Mouse (Mus musculus) embryonic stem cell, embryonic (primary cell): Measurements from ENCODE around the gene Mgmt.

ENCODE experiments used
- CTCF ChIA-PET, 4 experiments: fragments of 300-600 bp in 2 of 4; fragments of 350-600 bp in 2 of 4; sonication (Branson Sonifier 250); formaldehyde crosslinking; loops; one replicate each; lab custom pipeline; 2022; ENCODE audit warnings: inconsistent platforms in 2 of 4; lab: Charles Lee
- POLR2A ChIA-PET, 4 experiments: fragments of 300-600 bp in 2 of 4; fragments of 350-600 bp in 2 of 4; sonication (Branson Sonifier 250); formaldehyde crosslinking; loops; one replicate each; lab custom pipeline; 2022; ENCODE audit warnings: antibody characterized with exemption in 4 of 4, inconsistent platforms in 1 of 4; lab: Charles Lee

The Mgmt gene

DNA sequence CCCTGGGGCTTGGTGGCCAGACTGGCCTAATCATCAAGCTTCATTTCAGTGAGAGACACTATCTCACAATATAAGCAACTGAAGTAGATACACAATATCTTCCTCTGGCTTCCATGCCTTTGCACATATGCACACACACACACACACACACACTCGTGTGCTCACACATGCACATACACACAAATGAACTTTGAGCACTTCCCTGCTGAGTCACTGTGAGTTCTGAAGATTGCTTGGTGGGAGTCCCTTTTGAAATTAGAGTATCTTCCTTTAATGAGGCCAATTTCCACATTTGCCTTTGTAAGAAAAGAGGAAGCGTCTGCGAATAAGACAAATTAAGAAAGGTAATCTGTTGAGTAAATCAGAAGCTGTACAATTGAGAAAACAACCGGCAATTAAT, 136.4 kb downstream of the Mgmt start:
- CTCF ChIA-PET, result interaction anchor here in 1 of 4 experiments (0.7 kb wide), 1 partner anchor 732 kb away, joined by 4 read pairs; no protein-coding TSS in a partner anchor
- POLR2A ChIA-PET, result interaction anchor here in 1 of 4 experiments (0.6 to 0.7 kb wide), 2 partner anchors 119 to 342 kb away, joined by 3 read pairs; no protein-coding TSS in a partner anchor

DNA sequence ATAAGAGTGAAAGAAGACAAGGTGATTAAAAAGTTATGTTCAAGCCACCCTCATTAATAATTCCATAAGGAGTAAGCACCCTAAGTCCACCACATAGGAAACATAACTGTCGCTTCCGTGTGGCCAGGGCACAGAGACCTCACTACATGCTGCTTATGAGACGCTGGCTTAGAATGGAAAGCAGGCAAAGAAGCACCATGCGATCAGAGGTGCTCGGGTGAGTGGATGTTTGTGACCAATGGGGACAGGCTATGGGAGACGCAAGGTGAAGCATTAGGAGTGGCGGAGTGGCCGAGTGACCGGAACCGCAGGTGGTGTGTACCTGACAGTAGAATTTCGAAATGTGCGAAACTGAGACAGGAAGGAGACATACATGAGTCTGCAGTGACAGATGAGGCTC, 138.8 kb downstream of the Mgmt start:
- ChIA-PET CTCF (no interaction called here), POLR2A (interaction anchor here in 1 of 4 experiments (0.7 kb wide), 1 partner anchor 105 kb away, joined by 4 read pairs; no protein-coding TSS in a partner anchor)

DNA sequence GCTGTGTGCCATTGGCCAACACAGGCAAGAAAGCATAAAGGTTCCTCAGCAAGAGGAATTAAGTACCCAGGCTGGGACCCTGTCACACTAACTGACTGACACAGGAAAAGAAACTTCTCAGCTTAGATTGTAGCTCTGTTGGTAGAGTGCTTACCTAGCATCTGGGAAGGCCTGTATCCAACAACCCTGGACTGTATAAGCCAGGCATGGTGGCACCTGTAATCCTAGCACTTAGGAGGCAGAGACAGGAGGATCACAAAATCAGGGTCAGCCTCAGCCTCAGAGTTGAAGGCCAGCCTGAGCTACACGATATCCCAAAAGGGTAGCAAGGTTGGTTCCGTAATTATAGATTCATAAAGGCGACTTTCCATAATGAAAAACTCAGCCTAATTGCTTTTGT, 140.6 kb downstream of the Mgmt start:
- ChIA-PET CTCF (no interaction called here), POLR2A (interaction anchor here in 2 of 4 experiments (0.7 to 1.3 kb wide), 4 partner anchors 8 to 31 kb away, joined by 3 to 8 read pairs (median 4); no protein-coding TSS in a partner anchor)

DNA sequence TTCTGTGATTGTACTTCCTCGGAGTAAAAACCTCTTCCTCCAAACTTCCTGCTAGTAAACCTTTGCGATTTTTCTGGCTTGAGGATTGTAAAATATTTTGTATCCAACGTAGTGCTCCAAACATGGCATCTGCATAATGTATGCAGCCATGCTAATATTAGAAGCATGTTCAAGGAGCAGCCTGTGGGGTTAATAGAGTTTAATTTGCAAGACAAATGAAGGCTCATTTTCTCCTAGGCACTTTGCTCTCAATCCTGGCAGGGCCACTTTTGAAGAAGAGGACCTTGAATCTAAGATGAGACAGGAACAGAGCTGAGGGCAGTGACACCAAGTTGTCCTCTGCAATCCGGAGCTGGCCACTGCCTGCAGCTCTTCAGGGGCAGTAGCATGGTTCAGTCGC, 141.5 kb downstream of the Mgmt start:
- ChIA-PET CTCF (interaction anchor here in 1 of 4 experiments (0.5 kb wide), 1 partner anchor 10 kb away, joined by 3 read pairs; no protein-coding TSS in a partner anchor), POLR2A (interaction anchor here in 1 of 4 experiments (1.1 kb wide), 1 partner anchor 9 kb away, joined by 8 read pairs; no protein-coding TSS in a partner anchor)

DNA sequence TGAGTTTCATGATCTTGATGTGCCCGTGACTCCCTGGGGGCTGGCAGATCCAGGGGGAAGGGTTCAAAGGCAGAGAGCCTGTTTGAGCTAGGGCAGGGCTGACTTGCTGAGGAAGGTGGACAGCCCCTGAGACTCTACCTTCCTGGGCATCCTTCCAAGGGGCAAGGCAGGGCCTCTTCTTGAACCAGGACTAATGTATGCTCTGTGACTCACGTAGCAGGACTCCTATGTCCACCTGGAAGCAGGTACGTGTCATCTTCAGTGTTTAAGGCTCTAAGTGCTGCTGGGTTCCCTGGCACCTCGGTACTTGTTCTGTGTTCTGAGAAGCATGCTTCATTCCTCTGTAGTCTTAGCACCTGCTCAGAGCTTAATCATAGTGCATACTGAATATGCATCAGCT, 143.1 kb downstream of the Mgmt start:
- CTCF ChIA-PET, result no interaction called here
- POLR2A ChIA-PET, result interaction anchor here in 3 of 4 experiments (0.5 to 1.6 kb wide), 5 partner anchors 9 to 143 kb away, joined by 3 to 4 read pairs (median 3); partner anchors contain the start of gene Mgmt (in 1 of the 3)

DNA sequence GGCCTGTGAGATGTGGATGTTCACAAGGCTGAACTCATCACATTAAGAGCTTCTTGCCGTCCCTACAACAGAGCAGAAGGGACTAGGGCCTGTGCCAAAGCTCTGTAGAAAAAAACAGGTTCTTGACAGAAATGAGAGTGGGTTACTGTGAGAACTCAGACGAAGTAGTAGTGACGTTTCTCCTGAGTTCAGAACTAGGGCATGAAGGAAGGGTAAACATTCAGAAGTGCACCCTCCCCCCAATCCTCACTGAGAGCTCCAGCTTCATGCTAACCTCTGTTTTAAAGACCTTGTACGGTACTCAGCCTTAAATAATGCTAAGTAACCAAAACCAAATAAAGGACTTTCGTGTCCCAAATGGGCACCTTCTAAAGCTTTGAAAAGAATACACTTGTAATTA, 143.5 kb downstream of the Mgmt start:
- POLR2A ChIA-PET, result interaction anchor here in 3 of 4 experiments (0.5 to 1.6 kb wide), 6 partner anchors 9 to 144 kb away, joined by 3 to 4 read pairs (median 3); partner anchors contain the start of gene Mgmt (in 1 of the 3)
- CTCF ChIA-PET, result no interaction called here

DNA sequence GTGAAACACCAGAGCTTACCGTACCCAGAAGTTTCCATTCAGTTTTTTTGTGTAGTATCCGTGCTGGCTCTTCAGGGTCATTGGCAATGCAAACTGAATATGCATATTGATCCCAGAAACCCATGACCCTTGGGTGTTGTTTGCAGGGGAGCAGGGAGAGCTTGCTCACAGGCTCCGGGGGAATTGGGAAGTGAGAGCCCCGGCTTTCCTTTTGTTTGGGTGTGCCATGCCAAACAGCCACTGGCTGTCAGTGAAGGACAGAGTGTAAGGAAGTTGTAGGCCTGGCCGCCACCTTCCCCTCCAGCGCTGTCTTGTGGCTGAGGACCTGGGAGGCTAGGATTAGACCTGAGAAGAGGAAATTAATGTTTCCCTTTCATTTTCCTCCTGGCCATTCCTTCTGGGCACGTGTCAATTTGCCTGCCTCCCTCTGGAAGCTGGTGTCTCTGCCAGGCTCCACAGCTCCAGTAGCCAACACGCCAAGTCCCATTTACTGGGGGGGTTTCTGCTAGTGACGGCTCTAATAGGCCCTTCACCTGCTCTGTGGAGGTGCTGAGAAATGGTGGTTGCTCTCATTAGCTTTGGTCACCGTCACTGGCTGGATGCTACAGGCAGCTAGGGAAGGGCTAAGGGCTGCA, 144.0 kb downstream of the Mgmt start:
- ChIA-PET POLR2A (interaction anchor here in 3 of 4 experiments (0.5 to 1.3 kb wide), 7 partner anchors 9 to 363 kb away, joined by 3 to 4 read pairs (median 3); partner anchors contain the start of gene Mgmt (in 1 of the 3)), CTCF (no interaction called here)

DNA sequence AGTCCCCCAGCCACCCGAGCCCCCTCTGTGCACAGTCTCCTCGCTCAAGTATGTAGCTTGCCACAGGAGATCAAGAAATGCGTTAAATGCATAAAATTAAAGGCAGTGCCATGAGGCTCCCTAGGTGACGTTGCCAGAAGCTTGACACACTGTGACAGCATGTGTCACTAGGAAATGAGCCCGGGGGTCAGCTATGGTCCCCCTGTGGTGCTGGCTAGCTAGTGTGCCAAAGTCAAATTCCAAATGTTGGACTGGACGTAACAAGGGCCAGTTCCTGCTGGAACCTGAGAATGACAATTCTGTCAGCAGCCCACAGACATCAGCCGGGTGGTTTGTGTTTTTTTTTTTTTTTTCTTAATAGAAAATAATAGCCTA, 144.5 kb downstream of the Mgmt start:
- ChIA-PET CTCF (interaction anchor here in 1 of 4 experiments (0.7 kb wide), 1 partner anchor 147 kb away, joined by 4 read pairs; no protein-coding TSS in a partner anchor), POLR2A (interaction anchor here in 3 of 4 experiments (0.6 to 1.3 kb wide), 5 partner anchors 11 to 508 kb away, joined by 3 read pairs; no protein-coding TSS in a partner anchor)

DNA sequence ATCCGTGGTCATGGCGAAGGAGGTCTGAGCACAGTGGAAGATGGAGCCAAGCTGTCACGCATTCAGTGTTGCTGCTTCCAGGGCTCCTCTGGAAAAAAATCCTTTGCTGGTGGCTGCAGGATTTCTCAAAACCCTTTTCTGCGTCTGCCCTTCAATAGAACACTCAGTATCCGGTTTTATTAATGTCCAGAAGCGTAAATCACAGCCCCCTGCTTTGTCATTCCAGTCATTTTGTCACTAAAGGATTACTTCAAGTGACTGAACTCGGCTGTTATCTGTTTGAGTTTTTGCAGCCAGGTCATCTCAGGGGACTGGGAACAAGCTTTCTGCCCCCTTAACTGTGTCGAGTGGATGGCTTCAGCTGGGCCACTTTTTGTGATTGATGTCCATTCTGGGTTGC, 146.2 kb downstream of the Mgmt start:
- CTCF ChIA-PET, result interaction anchor here in 2 of 4 experiments (0.5 to 0.9 kb wide), 4 partner anchors 19 to 283 kb away, joined by 3 to 5 read pairs (median 3); no protein-coding TSS in a partner anchor
- POLR2A ChIA-PET, result interaction anchor here in 2 of 4 experiments (0.6 kb wide), 2 partner anchors 11 to 146 kb away, joined by 3 to 7 read pairs; partner anchors contain the start of gene Mgmt (in 1 of the 2)

DNA sequence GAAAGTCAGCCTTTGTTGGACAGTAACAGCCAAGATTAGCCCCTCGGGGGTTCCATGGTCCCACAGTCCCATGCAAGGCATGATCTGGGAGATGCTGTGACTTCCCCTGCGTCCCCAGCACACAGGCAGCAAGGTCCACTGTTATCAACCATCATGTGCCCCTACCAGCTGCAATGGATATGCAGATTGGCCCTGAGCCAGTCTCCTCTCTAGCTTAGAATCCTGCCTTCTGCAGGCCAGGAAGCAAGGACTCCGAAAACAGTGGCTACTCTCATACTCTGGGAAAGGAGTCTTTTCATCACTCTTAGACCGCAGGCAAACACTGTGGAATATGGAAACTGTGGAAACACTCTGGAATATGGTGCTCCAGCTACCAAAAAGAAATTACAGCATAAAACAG, 152.5 kb downstream of the Mgmt start:
- ChIA-PET CTCF (no interaction called here), POLR2A (interaction anchor here in 3 of 4 experiments (0.7 to 1.4 kb wide), 3 partner anchors 9 to 153 kb away, joined by 3 to 4 read pairs (median 3); partner anchors contain the start of gene Mgmt (in 1 of the 3))

DNA sequence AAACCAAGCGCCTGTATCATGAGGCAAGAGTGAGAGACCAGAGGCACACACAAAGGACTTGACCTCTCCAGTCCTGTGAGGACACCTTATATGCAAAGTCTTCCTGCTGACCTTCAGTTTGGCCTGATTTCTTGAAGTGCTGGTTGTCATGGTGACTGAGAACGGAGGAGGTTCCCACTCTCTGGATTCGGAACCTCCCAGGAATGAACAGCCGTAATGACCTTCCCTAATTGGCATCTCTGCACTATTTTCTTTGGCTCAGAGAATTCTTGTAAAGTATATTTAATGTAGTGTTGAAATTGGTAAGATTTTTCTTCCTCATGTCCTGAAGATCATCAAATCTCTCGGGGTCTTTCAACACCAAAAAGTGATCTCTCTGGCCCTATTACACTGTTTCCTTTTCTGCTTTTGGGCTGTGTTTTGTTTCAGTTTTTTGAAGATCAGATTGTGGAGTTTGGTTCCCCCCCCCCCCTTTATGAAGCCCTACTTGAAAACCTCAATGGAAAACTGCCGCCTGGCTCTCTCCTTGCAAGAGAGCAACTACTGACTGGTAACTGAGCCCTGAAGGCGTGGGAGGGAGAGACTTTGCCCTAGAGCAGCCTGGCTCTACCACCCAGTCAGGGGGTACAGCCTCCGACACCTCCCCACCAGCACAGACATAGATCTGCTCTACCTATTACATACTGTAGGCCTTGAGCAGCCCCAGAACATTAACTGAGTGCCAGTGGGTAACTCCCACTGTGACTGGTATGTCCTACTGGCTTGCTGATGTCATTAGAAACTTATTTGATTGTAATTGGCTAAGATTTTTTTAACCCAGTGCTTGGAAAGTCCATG, 153.9 kb downstream of the Mgmt start:
- CTCF ChIA-PET, result no interaction called here
- POLR2A ChIA-PET, result no interaction called here

DNA sequence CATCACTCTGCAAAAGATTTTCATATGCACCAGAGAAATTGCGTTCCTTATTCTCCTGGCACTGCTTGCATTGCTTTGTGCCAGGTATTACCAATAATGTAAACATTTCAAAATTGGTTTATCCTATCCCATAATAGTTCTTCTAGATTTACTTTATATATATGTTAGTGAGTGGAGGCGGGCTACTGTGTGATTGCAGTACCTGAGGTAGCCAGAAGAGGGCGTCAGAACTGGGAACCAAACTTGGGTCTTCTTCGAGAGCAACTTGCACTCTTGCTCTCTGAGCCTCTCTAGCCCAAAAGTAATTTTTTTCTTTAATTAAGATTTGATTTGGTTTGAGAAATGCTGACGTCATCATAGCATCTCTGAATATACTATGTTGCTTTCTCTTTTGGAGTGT, 159.9 kb downstream of the Mgmt start:
- CTCF ChIA-PET, result no interaction called here
- POLR2A ChIA-PET, result interaction anchor here in 1 of 4 experiments (0.8 kb wide), 1 partner anchor 16 kb away, joined by 3 read pairs; no protein-coding TSS in a partner anchor

DNA sequence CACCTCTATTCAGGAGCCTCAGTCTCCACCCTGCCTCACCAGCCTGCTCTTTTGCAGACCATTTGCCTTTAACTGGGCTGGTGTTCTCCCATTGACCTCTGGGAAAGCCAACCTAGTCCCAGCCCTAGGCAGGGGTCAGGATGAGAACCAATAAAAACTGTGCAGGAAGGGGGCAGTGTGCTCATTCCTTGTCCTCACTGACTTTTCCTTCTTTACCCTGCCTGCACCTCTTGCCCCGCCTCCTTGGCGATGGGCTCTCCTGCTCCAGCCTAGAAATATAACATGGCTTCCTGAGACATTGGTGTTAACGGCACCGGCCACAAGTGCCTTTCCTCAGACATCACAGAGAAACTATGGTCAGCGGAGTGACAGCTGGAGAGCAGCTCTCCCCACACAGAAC, 161.7 kb downstream of the Mgmt start:
- POLR2A ChIA-PET, result no interaction called here
- CTCF ChIA-PET, result no interaction called here

DNA sequence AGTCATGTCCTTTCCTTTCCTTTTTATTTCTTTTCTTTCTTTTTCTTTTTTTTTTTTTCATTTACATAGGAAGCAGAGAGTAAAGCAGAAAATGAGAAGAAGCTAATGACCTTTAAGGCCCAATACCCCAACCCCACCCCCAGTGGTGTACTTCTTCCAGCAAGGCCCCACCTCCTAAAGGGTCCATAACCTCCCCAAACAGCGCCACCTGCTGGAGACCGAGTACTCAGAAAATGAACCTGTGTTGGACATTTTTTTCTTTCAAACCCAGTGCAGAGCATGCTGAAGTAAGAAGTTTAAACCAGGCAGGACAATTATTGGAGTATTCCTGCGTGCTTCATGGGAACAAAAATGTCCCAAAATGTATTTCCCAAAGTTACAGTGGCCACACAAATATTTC, 166.1 kb downstream of the Mgmt start:
- ChIA-PET POLR2A (interaction anchor here in 1 of 4 experiments (0.7 kb wide), 1 partner anchor 226 kb away, joined by 3 read pairs; no protein-coding TSS in a partner anchor), CTCF (interaction anchor here (0.5 to 1.5 kb wide), 18 partner anchors 8 to 1766 kb away, joined by 3 to 5 read pairs (median 4); no protein-coding TSS in a partner anchor)

DNA sequence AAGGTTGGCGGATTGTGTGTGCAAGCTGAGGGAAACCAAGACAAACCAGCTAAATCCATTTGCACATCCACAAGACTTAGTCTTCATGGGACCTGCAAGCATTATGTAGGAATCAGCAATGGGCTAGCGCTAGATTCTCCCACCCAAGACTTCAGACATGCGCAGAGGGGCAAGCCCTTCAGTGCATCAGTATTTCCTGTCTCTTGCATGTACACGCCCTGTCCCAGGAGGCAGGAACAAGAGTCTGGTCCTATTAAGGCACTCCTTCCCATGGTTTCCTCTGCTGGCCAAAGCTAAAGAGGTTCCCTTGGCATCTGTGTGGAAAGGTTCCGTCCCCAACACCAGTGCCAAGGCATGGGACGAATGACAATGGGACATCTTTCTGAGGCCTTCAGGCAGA, 166.7 kb downstream of the Mgmt start:
- ChIA-PET CTCF (interaction anchor here (0.6 to 1.5 kb wide), 7 partner anchors 8 to 1638 kb away, joined by 3 to 4 read pairs (median 3); no protein-coding TSS in a partner anchor), POLR2A (no interaction called here)

DNA sequence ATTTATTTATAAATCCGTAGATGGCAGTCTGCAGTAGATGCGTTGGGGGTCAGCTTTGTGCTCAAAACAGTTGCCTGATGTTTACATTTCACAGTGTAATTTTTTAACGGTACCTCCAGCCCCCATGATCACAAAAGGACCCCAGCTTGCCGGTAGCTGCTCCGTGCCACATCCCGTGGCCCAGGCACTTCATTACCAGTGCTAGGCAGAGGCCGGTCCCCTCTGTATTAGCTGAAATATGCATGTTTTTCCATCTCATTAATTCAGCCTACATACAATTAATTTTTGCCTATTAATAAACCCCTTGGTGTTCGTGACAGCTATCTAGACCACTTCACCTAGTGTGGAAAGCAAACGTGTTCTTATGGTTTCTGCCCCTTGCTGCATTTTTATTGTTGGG, 169.8 kb downstream of the Mgmt start:
- POLR2A ChIA-PET, result no interaction called here
- CTCF ChIA-PET, result no interaction called here

DNA sequence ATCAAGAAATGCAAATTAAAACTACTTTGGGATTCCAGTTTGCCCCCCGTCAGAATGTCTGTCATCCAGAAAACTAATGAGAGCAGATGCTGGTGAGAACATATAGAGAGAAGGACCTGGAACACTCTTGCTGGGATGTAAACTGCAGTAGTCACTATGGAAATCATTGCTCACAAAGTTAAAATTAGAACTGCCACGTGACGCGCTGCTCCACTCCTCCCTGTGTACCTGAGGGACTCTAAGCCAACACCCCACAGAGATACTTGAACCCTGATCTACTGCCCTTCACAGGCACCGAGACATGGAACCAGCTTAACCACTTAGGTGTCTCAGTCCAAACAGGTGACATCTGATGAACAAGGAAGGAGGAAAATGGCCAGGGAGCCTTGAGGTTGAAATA, 171.0 kb downstream of the Mgmt start:
- CTCF ChIA-PET, result no interaction called here
- POLR2A ChIA-PET, result no interaction called here

DNA sequence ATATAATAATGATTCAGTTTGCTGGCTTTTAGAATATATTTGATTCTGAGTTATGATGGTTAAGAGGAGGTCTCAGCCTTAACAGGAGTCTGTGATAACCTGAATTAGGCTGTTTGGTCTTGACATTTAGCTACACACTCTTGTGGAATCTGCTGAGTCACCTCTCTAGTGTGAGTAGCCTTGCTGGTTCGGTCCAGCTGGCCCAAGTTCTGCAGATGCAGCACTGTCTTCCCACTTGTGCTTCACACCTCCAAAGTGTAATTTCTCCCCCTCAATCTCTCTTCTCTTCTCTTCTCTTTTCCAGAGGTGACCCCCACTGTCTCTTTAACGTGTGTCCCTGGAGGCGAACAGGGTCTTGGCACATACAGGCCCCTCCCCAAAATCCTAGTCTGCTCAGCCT, 171.8 kb downstream of the Mgmt start:
- CTCF ChIA-PET, result no interaction called here

DNA sequence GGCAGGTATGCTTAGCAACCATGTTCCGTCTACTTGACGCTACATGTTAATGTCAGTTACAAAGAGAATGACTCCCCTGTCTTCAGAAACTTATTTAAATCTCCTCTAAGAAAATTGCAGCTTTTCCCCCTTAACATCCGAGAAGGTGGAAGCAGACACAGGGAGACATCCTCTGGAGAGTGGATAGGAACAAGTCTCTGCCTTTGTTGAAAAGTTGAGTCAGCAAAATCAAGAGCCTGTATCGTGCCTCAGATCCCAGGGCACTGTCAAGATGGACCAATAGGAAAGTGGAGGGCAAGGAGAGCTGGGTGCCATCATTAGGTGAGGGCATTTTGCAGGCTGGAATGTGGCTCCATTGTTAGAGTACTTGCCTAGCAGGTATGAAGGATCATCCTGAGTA, 172.6 kb downstream of the Mgmt start:
- ChIA-PET CTCF (no interaction called here), POLR2A (no interaction called here)

More for the DNA sequence above, 171.8 kb downstream of the Mgmt start:
- POLR2A ChIA-PET, result no interaction called here
